Mouse (Mus musculus): ENCODE results near the gene Rxra.
A peak's percentile ranks its signal among the peaks of the same experiment; 100 is the strongest.

The Rxra gene

DNA sequence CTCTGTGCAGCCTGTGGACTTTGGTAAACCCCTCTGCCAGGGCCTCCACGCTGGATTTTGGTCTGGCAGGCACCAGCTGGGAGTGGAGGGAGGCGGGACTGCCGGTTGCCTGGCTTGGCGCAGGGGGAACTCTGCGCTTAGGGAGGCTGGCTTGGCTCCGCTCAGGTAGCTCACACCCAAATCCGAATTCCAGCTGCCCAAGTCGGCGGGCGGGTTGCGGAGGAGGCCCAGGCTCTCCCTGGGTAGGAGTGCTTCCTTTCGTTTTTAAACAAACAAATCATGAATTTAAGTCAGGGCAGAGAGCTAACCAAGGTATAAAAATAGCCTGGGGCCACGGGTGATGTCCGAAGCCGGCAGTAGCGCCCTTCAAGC, at the start of gene Rxra:
Rxra (plus strand) TSS at position 335 of the 372 bp plus-strand sequence.
- DNase-seq: peak; percentile 78

GRCm38 (mm10) chr2:27626604-27627003, 49.6 kb upstream of the Rxra start:
- DNase-seq: no peak

- no peak for DNase-seq
Observed at GRCm38 (mm10) chr2:27630601-27631285, 45.5 kb upstream of the Rxra start.

DNA sequence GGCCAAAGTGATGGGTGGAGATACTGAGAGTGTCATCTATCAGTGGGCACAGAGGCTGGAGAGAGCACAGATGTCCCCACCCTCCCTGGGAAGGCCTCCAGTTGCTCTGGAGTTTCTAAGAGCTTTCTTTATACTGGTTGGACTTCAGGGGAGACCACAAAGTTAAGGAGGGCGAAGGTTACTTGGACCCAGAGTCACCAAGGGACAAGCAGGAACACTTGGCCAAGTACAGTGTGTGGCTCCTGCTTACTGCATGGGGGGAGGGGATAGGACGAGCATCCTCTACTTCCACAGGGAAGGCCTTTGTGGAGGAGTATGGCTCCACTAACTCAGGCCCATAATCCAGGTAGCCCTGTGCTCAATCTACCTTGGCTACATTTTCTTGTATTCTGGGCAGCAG, 42.8 kb upstream of the Rxra start:
- no peak for DNase-seq

GRCm38 (mm10) chr2:27634018-27634417, 42.2 kb upstream of the Rxra start:
- DNase-seq: no peak

DNA sequence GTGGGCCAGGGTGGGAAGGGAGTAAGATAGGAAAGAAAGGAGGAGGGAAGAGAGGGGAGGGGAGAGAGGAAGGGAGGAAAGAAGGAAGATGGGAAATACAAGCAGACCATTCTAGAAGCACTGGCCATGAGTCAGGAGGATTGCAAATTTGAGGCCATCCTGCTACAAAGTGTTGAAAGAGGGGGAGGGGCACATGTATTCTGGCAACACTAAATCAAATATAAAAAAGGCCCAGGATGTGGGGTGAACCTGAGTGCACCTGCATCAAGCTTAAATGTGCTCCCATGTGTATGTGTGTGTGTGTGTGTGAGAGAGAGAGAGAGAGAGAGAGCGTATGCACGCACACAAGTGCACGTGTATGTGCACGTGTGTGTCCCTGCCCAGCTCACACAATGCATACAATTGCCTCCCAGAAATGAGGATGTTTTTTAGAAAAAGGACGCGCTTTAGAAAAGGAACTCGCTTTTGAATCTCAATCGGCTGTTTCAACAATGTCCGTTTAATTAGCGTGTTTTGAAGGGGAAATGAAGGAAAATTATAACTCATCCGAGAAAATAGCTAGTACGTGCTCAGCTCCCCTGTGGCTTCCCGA, 41.0 kb upstream of the Rxra start:
- DNase-seq: no peak

DNA sequence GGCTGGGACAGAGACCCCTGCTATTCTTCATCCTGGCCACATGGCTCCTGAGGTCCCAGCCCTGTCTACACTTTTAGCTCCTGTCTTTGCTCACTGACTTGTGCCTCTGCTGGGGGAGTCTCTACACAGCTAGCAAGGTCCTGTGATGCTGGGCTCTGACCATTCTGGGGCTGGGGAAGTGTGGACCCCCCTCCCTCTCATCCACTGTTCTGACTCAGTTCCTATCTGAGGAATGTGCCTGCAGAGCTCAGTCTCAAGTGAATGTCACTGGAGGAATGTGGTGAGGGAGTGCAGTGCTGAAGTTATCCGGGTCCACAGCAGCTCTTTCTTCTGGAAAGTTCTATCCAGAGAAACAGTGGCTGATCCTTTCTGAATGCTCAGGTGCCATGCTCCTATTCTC, 39.4 kb upstream of the Rxra start:
- no peak for DNase-seq

DNA sequence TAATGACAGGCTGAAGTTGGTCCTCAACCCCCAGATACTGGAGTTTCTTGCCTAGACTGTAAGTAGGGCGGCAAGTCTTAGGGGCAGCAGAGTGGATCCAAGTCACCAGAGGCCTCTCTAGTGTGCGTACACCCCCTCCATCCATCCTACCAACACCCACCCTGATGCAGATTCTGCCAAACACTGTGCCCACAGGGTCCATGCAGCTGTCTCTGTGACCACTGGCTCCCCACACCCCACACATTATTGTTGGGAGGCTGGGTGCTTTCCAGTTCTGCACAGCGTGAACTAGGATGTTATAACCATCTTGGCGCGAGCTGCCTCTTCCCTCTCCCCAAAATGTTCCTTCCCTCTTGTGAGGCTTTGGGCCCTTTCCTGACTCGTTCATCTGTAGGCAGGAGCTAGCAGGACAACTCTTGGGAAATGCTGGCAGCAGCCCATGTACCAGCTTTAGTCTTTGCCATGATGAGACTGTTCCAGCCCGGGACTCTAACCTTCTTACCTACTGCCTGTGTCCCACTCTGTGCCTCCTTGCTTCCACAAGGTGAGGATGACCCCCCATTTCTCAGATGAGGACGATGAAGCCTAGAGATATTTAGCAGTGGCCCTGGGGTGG, 38.9 kb upstream of the Rxra start:
- no peak for DNase-seq

- no peak for DNase-seq
Observed at GRCm38 (mm10) chr2:27639631-27640334, 36.5 kb upstream of the Rxra start.

- DNase-seq: no peak
Observed at GRCm38 (mm10) chr2:27640900-27641479, 35.2 kb upstream of the Rxra start.

DNA sequence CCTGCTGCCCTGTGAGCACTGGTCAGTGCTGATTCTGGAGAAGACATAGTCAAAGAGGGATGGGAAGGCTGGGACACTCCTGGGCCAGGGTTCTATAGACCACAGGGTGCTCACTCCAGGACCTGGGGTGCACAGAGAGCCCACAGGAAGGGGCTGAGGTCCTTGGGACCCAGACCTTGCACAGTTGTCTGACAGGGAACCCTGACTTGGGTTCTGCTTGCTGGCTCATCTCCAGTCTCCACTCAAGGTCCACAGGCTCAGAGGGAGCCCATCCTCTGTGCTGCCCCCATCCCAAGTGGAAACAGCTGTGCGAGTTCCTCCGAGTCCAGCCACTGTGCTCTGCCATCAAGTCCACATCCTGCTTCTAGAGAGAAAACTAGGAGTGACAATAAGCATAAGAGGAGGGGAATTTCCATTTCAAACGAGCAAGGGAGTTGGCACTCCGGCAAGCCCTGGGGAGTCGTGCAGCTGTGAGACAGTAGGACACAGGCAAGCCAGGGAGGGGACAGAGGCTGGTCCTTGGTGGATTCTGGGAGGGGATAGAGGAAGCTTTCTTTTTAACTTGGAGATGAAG, 31.6 kb upstream of the Rxra start:
- DNase-seq: no peak

DNA sequence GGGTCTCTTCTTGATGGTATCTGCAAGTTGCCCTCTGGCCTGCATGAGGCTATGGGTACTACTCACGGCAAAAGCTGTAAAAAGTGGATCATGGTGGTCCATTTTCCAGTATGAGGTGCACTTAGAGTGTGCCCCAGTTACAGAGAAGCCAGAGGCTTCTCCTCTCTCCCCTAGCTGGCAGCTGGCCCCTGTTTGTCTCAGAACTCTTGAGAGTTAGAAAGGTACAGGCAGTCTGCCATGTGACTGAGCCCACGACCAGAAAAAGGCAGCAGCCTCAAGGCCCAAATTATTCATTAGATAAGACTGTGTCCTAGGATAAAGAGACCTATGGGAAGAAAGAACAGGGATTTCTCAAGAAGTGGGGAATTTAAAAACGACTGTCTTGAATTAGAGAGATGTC, 30.8 kb upstream of the Rxra start:
- no peak for DNase-seq

DNA sequence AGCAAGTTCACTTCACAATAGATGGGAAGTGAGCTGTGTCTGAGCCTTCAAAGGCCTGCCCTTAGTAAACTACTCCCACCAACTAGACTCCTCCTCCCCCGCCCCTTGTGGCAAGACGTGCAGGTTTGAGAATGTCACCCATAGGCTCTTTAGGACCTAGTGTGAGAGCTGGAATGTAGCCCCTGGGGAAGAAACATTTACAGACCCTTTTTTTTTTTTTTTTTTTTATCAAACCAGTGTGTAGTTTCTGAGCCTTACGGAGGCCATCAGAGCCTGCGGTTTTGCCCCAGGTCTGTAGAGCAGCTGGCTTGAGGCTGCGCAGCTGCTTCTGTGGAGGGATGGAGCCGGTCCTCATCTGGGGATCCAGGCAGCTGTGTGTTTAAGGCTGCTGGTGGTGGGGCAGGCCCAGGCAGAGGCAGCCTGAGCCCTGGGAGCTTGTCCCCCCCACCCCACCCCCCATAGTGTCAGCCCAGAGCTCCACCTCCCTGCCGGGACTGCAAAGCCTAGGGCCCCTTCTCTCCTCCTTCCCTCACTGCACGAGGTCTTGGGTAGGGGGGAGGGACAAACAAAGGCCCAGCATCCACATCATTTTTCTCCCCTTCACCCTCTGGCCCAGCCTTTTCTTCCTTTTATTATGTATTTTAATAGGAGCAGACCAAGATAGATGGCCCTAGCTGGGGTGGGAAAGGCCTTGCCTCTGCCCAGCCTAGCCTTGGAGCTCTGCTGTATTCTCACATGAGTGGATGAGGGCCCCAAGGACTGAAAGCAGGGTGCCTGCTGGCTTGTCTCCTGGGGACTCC, 26.2 kb upstream of the Rxra start:
- no peak for DNase-seq

GRCm38 (mm10) chr2:27650991-27651390, 25.2 kb upstream of the Rxra start:
- DNase-seq: no peak

DNA sequence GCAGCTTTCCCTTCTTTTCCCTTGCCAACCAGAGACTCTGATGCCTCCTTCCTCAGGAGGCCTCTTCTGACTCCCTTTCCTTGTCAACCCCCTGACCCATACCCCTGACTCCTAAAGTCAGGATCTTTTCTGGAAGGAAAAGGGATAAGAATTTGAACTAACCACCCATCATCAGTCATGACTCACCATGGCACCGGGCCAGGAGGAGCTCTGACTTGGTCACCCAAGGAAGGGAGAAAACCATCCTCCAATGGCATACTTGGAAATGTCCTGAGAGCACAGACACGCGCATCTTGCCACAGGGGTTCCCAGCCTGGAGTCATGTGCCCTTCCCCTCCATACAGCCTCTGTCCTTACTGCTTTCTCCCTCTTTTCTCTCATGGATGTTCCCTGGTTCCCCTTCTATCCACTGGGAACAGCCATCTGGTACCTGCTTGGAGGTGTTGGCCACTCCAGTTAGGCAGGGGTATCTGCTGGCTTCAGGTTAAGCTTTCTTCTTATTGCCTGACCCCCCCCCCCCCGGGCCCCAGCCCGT, 22.7 kb upstream of the Rxra start:
- DNase-seq: peak; percentile 49

- DNase-seq: no peak
Observed at GRCm38 (mm10) chr2:27654321-27655232, 21.7 kb upstream of the Rxra start.

GRCm38 (mm10) chr2:27656576-27656975, 19.7 kb upstream of the Rxra start:
- no peak for DNase-seq

DNA sequence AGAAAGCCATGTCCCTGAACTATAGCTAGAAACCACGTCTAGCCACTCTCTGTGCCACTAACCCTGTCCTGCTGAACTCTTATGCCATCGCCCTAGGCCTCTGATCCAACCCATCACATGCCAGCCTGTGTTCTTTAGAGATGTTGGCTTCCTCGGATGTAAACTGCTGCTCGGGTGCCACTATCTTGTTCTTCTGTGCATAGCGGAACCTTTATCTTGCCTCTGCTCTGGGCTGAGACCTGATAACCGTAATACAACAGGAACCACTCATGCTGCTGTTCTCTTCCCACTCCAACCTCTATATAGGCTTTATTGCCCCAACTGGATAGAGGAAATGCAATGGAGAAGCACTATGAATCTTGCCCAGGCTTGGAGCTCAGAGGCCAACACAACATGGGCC, 11.0 kb upstream of the Rxra start:
- no peak for DNase-seq

GRCm38 (mm10) chr2:27666719-27667118, 9.5 kb upstream of the Rxra start:
- DNase-seq: no peak

- no peak for DNase-seq
Observed at GRCm38 (mm10) chr2:27667677-27668076, 8.6 kb upstream of the Rxra start.

GRCm38 (mm10) chr2:27670746-27671145, 5.5 kb upstream of the Rxra start:
- DNase-seq: no peak
